Mouse (Mus musculus) spleen, adult 10 weeks (tissue): ENCODE measurements around the gene Phb2. TPM values are rescaled to one million over a fixed set of nuclear protein-coding genes. Genes with fewer than 3 reads are reported as not detected.

ENCODE experiments used
- polyA plus RNA-seq: library from polyadenylated mRNA; stranded (reverse); fragments of 350-450 nt; fragmentation: Illumina TruSeq; extraction: RNeasy Lipid Tissue Mini Kit (QIAGEN cat#74804); gene quantifications from one replicate; pipeline ENCODE4 v1.2.3, GENCODE M21; 2015; ENCODE audit warnings: low replicate concordance; ENCODE audit not compliant: insufficient read depth

Phb2 gene
- polyA plus RNA-seq: 110 TPM

GRCm38 (mm10) chr6:124711824-124712782, at the start of gene Phb2, which contains the start of gene Emg1:
Phb2 (plus strand) TSS chr6:124712336.
Emg1 (minus strand) TSS chr6:124712178.

DNA sequence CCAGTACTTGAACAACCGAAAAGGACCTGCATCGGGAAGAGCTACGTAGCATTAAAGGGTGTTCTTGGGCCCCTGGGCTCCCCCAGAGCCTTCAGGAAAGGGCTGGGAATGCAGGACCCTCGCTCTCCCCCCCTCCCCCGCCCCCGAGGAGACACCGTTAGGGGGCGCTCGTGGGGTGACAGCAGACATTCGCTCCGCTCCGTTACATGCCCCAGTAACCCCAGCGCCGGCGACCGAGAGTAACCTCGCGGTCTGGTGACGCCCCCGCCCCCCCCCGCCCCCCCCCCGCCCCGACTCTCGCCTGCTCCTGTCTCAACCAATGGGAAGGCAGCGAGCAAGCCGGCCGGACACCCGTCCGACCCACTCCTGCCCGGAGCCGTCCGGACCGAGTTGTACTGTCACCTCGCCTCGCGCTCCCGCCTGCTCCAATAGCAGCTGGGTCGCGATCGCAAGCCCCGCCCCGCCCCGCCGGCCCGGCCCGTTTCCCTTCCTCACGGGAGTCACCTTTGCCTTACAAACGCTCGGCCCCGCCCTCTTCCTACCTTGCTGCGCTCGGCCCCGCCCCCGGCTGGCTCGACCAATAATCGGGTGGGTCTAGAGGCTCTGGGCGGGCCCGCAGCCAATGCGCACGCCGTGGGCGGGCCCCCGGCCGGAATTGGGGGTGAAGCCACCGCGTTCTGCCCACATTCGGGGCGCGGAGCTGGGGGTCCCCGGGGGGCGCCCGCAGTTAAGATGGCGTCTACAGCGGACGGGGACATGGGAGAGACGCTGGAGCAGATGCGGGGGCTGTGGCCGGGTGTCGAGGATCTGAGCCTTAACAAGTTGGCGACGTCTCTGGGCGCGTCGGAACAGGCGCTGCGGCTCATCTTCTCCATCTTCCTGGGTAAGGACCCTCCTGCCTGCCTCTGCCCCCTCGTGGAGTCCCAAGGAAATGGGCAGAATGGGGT, 49.4 kb upstream of the Phb2 start, which contains the start of gene Lpcat3:
Gene Lpcat3, plus strand, starts transcription at position 551 of the 947 bp plus-strand sequence.

DNA sequence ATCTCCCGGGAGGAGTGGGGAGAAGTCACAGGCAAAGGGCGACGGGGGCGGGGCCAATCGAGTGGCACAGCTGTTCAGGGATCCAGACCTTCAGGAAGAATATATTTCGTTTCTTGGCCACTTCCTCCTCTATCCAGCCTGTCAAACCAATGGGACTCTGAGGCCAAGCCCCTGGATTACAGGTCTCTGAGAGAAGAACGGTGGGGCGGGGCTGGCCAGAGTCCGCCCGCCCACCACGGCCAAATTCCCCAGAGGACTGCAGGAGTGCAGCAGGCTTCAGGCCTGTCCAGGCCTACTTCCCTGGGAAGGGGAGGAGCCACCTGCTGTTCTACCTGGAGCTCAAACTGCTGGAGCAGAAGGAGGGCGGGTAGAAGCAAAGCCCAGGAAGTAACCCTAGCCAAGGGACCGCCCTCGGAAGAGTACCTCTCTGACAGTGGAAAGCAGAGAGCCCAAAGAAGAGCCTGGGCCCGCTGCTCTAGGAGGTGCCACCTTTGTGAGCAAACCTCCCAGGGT, 26.4 kb downstream of the Phb2 start, which contains the start of gene Ptpn6:
Gene Ptpn6, minus strand, starts transcription at position 204 of the 513 bp plus-strand sequence.

GRCm38 (mm10) chr6:124740888-124741761, 29.0 kb downstream of the Phb2 start, which contains the start of gene Grcc10:
Grcc10 (minus strand) TSS chr6:124741374.

GRCm38 (mm10) chr6:124755831-124756595, 43.9 kb downstream of the Phb2 start, which contains the start of the genes Gm45234 and Atn1:
Gm45234 (minus strand) TSS chr6:124756021.
Atn1 (minus strand) TSS chr6:124756524.

Other genes starting within 250 kb of the Phb2 start
- gene Clstn3, start 247.5 kb upstream of the Phb2 start, polyA plus RNA-seq: 0.12 TPM
- 2.4 TPM for gene C1rl, start 219.2 kb upstream of the Phb2 start, polyA plus RNA-seq
- 44.5 TPM for gene C1ra, start 199.9 kb upstream of the Phb2 start, polyA plus RNA-seq
- gene C1s1, start 170.0 kb upstream of the Phb2 start, polyA plus RNA-seq: 166 TPM
- not detected for gene C1rb, start 142.0 kb upstream of the Phb2 start, polyA plus RNA-seq
- gene C1s2, start 76.3 kb upstream of the Phb2 start, polyA plus RNA-seq: 0.46 TPM
- gene Lpcat3, start 49.3 kb upstream of the Phb2 start, polyA plus RNA-seq: 37.3 TPM
- 160 TPM for gene Emg1, start 158 bp upstream of the Phb2 start, polyA plus RNA-seq
- 354 TPM for gene Ptpn6, start 26.4 kb downstream of the Phb2 start, polyA plus RNA-seq
- 88.0 TPM for gene Grcc10, start 29.0 kb downstream of the Phb2 start, polyA plus RNA-seq
- gene Gm45234, start 43.7 kb downstream of the Phb2 start, polyA plus RNA-seq: 0.08 TPM
- gene Atn1, start 44.2 kb downstream of the Phb2 start, polyA plus RNA-seq: 7.8 TPM
- 3.5 TPM for gene Eno2, start 57.3 kb downstream of the Phb2 start, polyA plus RNA-seq
- 3.5 TPM for gene Lrrc23, start 67.4 kb downstream of the Phb2 start, polyA plus RNA-seq
- 3.2 TPM for gene Spsb2, start 96.3 kb downstream of the Phb2 start, polyA plus RNA-seq
- gene Tpi1, start 102.0 kb downstream of the Phb2 start, polyA plus RNA-seq: 63.1 TPM
- gene Usp5, start 117.1 kb downstream of the Phb2 start, polyA plus RNA-seq: 69.3 TPM
- 25.4 TPM for gene Cdca3, start 117.2 kb downstream of the Phb2 start, polyA plus RNA-seq
- not detected for gene Gnb3, start 127.9 kb downstream of the Phb2 start, polyA plus RNA-seq
- gene P3h3, start 145.4 kb downstream of the Phb2 start, polyA plus RNA-seq: 6.7 TPM
- 1.0 TPM for gene Gpr162, start 151.6 kb downstream of the Phb2 start, polyA plus RNA-seq
- gene Cd4, start 175.9 kb downstream of the Phb2 start, polyA plus RNA-seq: 71.3 TPM
- gene Lag3, start 199.4 kb downstream of the Phb2 start, polyA plus RNA-seq: 6.5 TPM
- 193 TPM for gene Ptms, start 207.8 kb downstream of the Phb2 start, polyA plus RNA-seq
- gene Mlf2, start 219.1 kb downstream of the Phb2 start, polyA plus RNA-seq: 41.7 TPM